Mouse (Mus musculus) megakaryocyte, embryonic 14.5 days (primary cell): ENCODE results near the gene Nlrp9b. TPM values are rescaled to one million over a fixed set of nuclear protein-coding genes. Genes with fewer than 3 reads are reported as not detected.

Experiments used
- polyA plus RNA-seq: library from polyadenylated mRNA; stranded (reverse); fragments of >175 nt; gene quantifications from 2 replicates; pipeline ENCODE4 v1.2.3, GENCODE M21; 2012; ENCODE audit warnings: low replicate concordance; ENCODE audit not compliant: insufficient read depth

The Nlrp9b gene
- polyA plus RNA-seq, 1 experiment = not detected

Other genes starting within 250 kb of the Nlrp9b start
- 4.0 and 6.8 TPM in 2 replicates for gene Nectin2, start 241.0 kb upstream of the Nlrp9b start, polyA plus RNA-seq
- gene Bcam, start 220.4 kb upstream of the Nlrp9b start, polyA plus RNA-seq = 0.58 and 1.6 TPM in 2 replicates
- not detected in 2 replicates for gene Cblc, start 194.7 kb upstream of the Nlrp9b start, polyA plus RNA-seq
- 183 and 210 TPM in 2 replicates for gene Bcl3, start 168.7 kb upstream of the Nlrp9b start, polyA plus RNA-seq
- gene Gm19345, start 139.5 kb upstream of the Nlrp9b start, polyA plus RNA-seq = 0.12 TPM in 1 of 2 replicates, not detected in the other
- gene Ceacam16, start 130.2 kb upstream of the Nlrp9b start, polyA plus RNA-seq = 2.0 and 6.1 TPM in 2 replicates
- gene Ceacam19, start 103.5 kb upstream of the Nlrp9b start, polyA plus RNA-seq = not detected in 2 replicates
- 0.34 TPM in 1 of 2 replicates, not detected in the other for gene Pvr, start 70.3 kb upstream of the Nlrp9b start, polyA plus RNA-seq
- gene Igsf23, start 40.7 kb upstream of the Nlrp9b start, polyA plus RNA-seq = not detected in 2 replicates
- gene Ceacam20, start 26.1 kb upstream of the Nlrp9b start, polyA plus RNA-seq = not detected in 2 replicates
- gene Vmn1r91, start 108.2 kb downstream of the Nlrp9b start, polyA plus RNA-seq = not detected in 2 replicates
- not detected in 2 replicates for gene Gm16442, start 131.1 kb downstream of the Nlrp9b start, polyA plus RNA-seq
- not detected in 2 replicates for gene Vmn1r93, start 147.6 kb downstream of the Nlrp9b start, polyA plus RNA-seq
- not detected in 2 replicates for gene Vmn1r94, start 176.9 kb downstream of the Nlrp9b start, polyA plus RNA-seq
- gene Vmn1r95, start 202.2 kb downstream of the Nlrp9b start, polyA plus RNA-seq = not detected in 2 replicates
- not detected in 2 replicates for gene Gm6164, start 214.1 kb downstream of the Nlrp9b start, polyA plus RNA-seq
- not detected in 2 replicates for gene Gm4498, start 242.4 kb downstream of the Nlrp9b start, polyA plus RNA-seq